Mouse (Mus musculus) midbrain, embryonic 14.5 days (tissue): Measurements from ENCODE around the gene Lysmd4. TPM values are rescaled to one million over a fixed set of nuclear protein-coding genes. Genes with fewer than 3 reads are reported as not detected.

Experiments
- ATAC-seq: fragments of 200-750 bp; cut with Nextera tagmentation; 2 replicates; pipeline ENCODE4 v1.8.0; 2017; ENCODE audit warnings: moderate number of reproducible peaks, moderate library complexity; ENCODE audit not compliant: low FRiP score, low TSS enrichment
- DNase-seq: peaks from one replicate; pipeline ENCODE4 v3.0.0-alpha.2; 2015
- H3K27ac ChIP-seq: fragments of 300-500 bp; sonication (generic); replicated peaks from 2 replicates; pipeline ENCODE4 v1.5.1; 2014; ENCODE audit warnings: mild to moderate bottlenecking, low read depth, low read length, moderate library complexity
- H3K27me3 ChIP-seq: fragments of 300-500 bp; sonication (generic); 2 replicates; pipeline ENCODE4 v1.6.1; 2014; ENCODE audit warnings: low read length, control low read depth, mixed read lengths; ENCODE audit not compliant: control insufficient read depth, insufficient read depth
- H3K36me3 ChIP-seq: fragments of 300-500 bp; sonication (generic); 2 replicates; pipeline ENCODE4 v1.6.1; 2014; ENCODE audit warnings: low read length, control low read depth; ENCODE audit not compliant: control insufficient read depth, insufficient read depth
- H3K4me1 ChIP-seq: fragments of 300-500 bp; sonication (generic); 2 replicates; pipeline ENCODE4 v1.6.1; 2014; ENCODE audit warnings: mild to moderate bottlenecking, antibody characterized with exemption, low read length, control low read depth; ENCODE audit not compliant: control insufficient read depth, insufficient read depth
- H3K4me2 ChIP-seq: fragments of 300-500 bp; sonication (generic); 2 replicates; pipeline ENCODE4 v1.6.1; 2014; ENCODE audit warnings: mild to moderate bottlenecking, low read length, moderate library complexity
- H3K4me3 ChIP-seq: fragments of 300-500 bp; sonication (generic); replicated peaks from 2 replicates; pipeline ENCODE4 v1.5.1; 2014; ENCODE audit warnings: low read depth, low read length
- H3K9ac ChIP-seq: fragments of 300-500 bp; sonication (generic); replicated peaks from 2 replicates; pipeline ENCODE4 v1.6.1; 2014; ENCODE audit warnings: mild to moderate bottlenecking, low read length, moderate library complexity
- H3K9me3 ChIP-seq: fragments of 300-500 bp; sonication (generic); 2 replicates; pipeline ENCODE4 v1.6.1; 2016; ENCODE audit warnings: low read length, control low read depth, mixed read lengths; ENCODE audit not compliant: control insufficient read depth
- WGBS: fragments of 180-500 bp; shearing (Covaris S2); extraction: QIAGEN DNeasy Blood & Tissue Kit; methylation state at CpG from one replicate; pipeline ENCODE4 v1.1.7; 2014; 5-methylcytosine and 5-hydroxymethylcytosine counted together
- polyA plus RNA-seq: library from polyadenylated mRNA; unstranded; fragments of >200 nt; fragmentation: Nextera tagmentation; extraction: Ambion mirVana; gene quantifications from 2 replicates; pipeline ENCODE4 v1.2.1, GENCODE M21; 2014

Lysmd4 gene
- polyA plus RNA-seq, 1 experiment from 2014 or later, result 30.0 TPM

DNA sequence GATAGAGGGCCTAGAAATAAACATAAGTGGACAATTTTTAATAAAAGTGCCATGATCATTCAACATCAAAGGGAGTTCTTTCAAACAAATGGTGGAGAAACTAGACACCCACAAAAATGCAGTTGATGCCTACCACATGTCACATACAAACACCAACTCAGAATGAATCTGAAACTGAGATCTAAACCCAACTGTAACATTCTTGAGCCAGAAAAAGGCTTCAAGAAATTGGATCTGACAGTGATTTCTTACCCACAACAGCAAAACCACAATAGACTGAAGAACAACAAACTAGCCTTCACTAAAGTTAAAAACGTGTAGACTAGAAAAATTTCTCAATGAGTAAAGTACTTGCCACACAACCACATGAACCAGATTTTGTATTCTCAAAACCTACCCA lies 98.0 kb downstream of the Lysmd4 start:
- no peak for DNase-seq
- H3K9ac ChIP-seq, result no peak overlapping the region
- WGBS, result 80% methylated on average over 1 of the region's 1 CpGs
- no peak overlapping the region for H3K4me3 ChIP-seq
- no peak overlapping the region for H3K27ac ChIP-seq
- H3K4me1 ChIP-seq, result no peaks in the 10 kb centered on the region
- no peaks in the 10 kb centered on the region for H3K27me3 ChIP-seq
- ATAC-seq, result no peak
- no peaks in the 10 kb centered on the region for H3K36me3 ChIP-seq
- no peaks in the 10 kb centered on the region for H3K9me3 ChIP-seq
- H3K4me2 ChIP-seq, result no peak overlapping the region

DNA sequence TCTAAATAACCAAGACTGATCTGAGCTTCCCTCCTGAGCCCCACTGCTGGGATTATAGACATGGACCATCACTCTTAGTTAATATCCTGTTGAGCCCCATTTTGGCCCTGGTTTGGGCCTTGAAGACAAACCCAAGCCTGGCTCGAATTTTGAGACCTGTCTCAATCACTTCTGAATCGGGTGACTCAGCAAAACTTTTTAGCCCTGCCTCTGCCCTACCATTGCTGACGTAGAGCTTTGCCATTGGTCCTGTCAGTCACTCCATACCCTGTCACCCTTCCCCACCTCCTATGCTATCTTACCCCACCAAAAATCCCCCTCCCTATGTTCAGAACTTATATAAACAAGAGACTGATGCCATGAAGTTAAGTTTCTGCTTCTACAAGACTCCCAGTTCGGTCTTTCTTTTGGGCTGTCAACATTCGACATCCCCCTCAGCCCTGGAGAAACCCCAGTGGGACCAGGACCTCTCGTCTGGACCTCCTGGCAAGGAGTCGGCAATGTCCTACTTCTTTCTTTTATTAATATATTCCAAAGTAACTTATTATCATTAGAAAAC lies 119.8 kb downstream of the Lysmd4 start:
- 92% methylated on average over 7 of the region's 7 CpGs for WGBS
- Histone ChIP-seq H3K36me3 (no peaks in the 10 kb centered on the region), H3K4me1 (no peaks in the 10 kb centered on the region), H3K4me2 (no peak overlapping the region), H3K4me3 (no peak overlapping the region), H3K9me3 (no peaks in the 10 kb centered on the region), H3K9ac (no peak overlapping the region), H3K27me3 (no peaks in the 10 kb centered on the region), H3K27ac (no peak overlapping the region)
- DNase-seq (no peak), ATAC-seq (no peak)

DNA sequence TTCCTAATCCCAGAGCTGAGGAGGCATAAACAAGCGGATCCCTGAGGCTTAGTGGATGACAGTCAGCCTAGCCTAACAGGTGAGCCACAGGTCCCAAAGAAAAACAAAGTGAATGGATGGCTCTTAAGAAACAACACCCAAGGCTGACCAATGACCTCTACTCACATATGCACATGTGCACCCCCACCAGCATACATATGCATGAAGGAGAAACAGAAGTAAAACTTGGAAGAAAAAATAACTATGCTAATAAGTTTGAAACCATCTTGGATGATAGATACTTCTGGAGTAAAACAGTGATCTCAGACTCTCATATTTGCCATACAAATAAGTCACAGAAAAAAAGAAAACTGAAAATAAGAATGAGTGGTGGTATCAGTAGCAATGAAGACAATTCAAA lies 122.1 kb downstream of the Lysmd4 start:
- no peak for ATAC-seq
- H3K4me3 ChIP-seq, result no peak overlapping the region
- no peaks in the 10 kb centered on the region for H3K9me3 ChIP-seq
- no peak overlapping the region for H3K9ac ChIP-seq
- H3K27ac ChIP-seq, result no peak overlapping the region
- H3K27me3 ChIP-seq, result no peaks in the 10 kb centered on the region
- no peak for DNase-seq
- no peak overlapping the region for H3K4me2 ChIP-seq
- WGBS, result 78% methylated on average over 1 of the region's 1 CpGs
- H3K4me1 ChIP-seq, result no peaks in the 10 kb centered on the region
- H3K36me3 ChIP-seq, result no peaks in the 10 kb centered on the region

DNA sequence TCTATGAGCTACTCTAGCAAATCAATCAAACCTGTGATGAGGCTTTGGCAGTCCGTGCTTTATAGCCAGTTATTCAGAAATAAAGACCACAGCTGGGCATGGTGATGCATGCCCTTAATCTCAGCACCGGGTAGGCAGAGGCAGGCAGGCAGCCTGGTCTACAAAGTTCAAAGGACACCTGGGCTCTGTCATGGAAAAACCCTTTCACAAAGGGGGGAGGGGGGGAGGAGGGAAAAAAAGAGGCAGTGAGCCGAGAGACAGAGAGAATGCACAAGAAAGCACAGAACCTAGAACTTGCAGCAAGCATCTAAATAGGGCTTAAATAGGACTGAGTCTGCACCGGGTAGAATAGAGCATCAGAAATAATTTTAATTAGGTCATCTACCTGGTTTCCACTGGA lies 130.6 kb downstream of the Lysmd4 start:
- ATAC-seq, result no peak
- 84% methylated on average over 4 of the region's 4 CpGs for WGBS
- H3K27ac ChIP-seq, result no peak overlapping the region

DNA sequence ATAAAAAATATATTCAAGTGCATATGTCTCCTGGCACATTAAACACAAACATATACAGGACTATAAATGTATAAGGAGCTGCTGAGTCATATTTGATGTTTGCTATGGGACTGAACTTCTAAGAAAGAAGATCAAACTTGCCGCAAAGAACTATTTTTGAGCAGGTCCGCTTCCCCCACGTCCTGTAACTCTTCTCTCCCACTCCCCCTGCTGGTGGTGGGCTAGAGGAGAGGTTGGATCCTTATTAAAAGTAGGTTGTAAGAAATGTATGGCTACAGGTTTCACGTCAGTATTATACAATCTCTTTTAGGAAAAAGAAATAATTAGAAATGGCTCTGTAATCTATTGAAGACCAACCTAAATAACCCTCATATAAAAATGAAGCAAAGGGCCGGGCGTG lies 131.3 kb downstream of the Lysmd4 start:
- Histone ChIP-seq H3K4me1 (no peaks in the 10 kb centered on the region), H3K4me2 (no peak overlapping the region), H3K9ac (no peak overlapping the region), H3K27ac (no peak overlapping the region), H3K36me3 (no peaks in the 10 kb centered on the region), H3K9me3 (peaks cover 9% of the 10 kb centered on the region; the same call in 1 of the 2 replicates), H3K27me3 (no peaks in the 10 kb centered on the region), H3K4me3 (no peak overlapping the region)
- ATAC-seq (no peak), DNase-seq (no peak)
- 87% methylated on average over 6 of the region's 6 CpGs for whole genome bisulfite sequencing

More for the DNA sequence above, 130.6 kb downstream of the Lysmd4 start:
- Histone ChIP-seq H3K27me3 (no peaks in the 10 kb centered on the region), H3K9me3 (peaks cover 9% of the 10 kb centered on the region; the same call in 1 of the 2 replicates), H3K36me3 (no peaks in the 10 kb centered on the region), H3K4me3 (no peak overlapping the region), H3K9ac (no peak overlapping the region), H3K4me2 (no peak overlapping the region), H3K4me1 (no peaks in the 10 kb centered on the region)
- DNase-seq, result no peak

DNA sequence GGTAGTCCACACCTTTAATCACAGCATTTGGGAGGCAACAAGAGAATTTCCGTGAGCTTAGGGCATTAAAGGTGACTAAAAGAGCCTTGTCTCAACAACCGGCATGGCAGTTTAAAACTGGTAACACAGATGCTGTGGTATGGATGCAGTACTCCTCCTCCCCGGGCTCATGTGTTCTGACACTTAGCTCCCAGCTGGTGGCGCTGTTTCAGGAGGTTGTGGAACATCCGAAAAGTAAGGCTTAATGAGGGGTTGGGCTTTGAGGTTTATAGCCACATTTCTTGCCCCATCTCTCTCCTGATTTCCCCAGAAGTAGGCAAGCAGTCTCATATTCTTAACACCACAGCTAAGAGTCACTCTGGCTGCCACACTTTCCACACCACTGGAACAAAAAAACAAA lies 133.5 kb downstream of the Lysmd4 start:
- Histone ChIP-seq H3K4me1 (no peaks in the 10 kb centered on the region), H3K4me3 (no peak overlapping the region), H3K27ac (no peak overlapping the region), H3K9ac (no peak overlapping the region), H3K9me3 (peaks cover 9% of the 10 kb centered on the region; the same call in 1 of the 2 replicates), H3K4me2 (no peak overlapping the region), H3K27me3 (no peaks in the 10 kb centered on the region), H3K36me3 (no peaks in the 10 kb centered on the region)
- WGBS, result 97% methylated on average over 5 of the region's 5 CpGs
- no peak for ATAC-seq
- no peak for DNase-seq

Other genes starting within 250 kb of the Lysmd4 start
- 38.9 and 45.2 TPM in 2 replicates for gene Mef2a, start 150.3 kb downstream of the Lysmd4 start, polyA plus RNA-seq